Mouse (Mus musculus) midbrain, embryonic 14.5 days (tissue): ENCODE data around the gene Slc25a42. TPM values are rescaled to one million over a fixed set of nuclear protein-coding genes. Genes with fewer than 3 reads are reported as not detected.

Experiments used
- ATAC-seq: fragments of 200-750 bp; cut with Nextera tagmentation; 2 replicates; pipeline ENCODE4 v1.8.0; 2017; ENCODE audit warnings: moderate number of reproducible peaks, moderate library complexity; ENCODE audit not compliant: low FRiP score, low TSS enrichment
- DNase-seq: peaks from one replicate; pipeline ENCODE4 v3.0.0-alpha.2; 2015
- H3K27ac ChIP-seq: fragments of 300-500 bp; sonication (generic); replicated peaks from 2 replicates; pipeline ENCODE4 v1.5.1; 2014; ENCODE audit warnings: mild to moderate bottlenecking, low read depth, low read length, moderate library complexity
- H3K27me3 ChIP-seq: fragments of 300-500 bp; sonication (generic); 2 replicates; pipeline ENCODE4 v1.6.1; 2014; ENCODE audit warnings: low read length, control low read depth, mixed read lengths; ENCODE audit not compliant: control insufficient read depth, insufficient read depth
- H3K36me3 ChIP-seq: fragments of 300-500 bp; sonication (generic); 2 replicates; pipeline ENCODE4 v1.6.1; 2014; ENCODE audit warnings: low read length, control low read depth; ENCODE audit not compliant: control insufficient read depth, insufficient read depth
- H3K4me1 ChIP-seq: fragments of 300-500 bp; sonication (generic); 2 replicates; pipeline ENCODE4 v1.6.1; 2014; ENCODE audit warnings: mild to moderate bottlenecking, antibody characterized with exemption, low read length, control low read depth; ENCODE audit not compliant: control insufficient read depth, insufficient read depth
- H3K4me2 ChIP-seq: fragments of 300-500 bp; sonication (generic); 2 replicates; pipeline ENCODE4 v1.6.1; 2014; ENCODE audit warnings: mild to moderate bottlenecking, low read length, moderate library complexity
- H3K4me3 ChIP-seq: fragments of 300-500 bp; sonication (generic); replicated peaks from 2 replicates; pipeline ENCODE4 v1.5.1; 2014; ENCODE audit warnings: low read depth, low read length
- H3K9ac ChIP-seq: fragments of 300-500 bp; sonication (generic); replicated peaks from 2 replicates; pipeline ENCODE4 v1.6.1; 2014; ENCODE audit warnings: mild to moderate bottlenecking, low read length, moderate library complexity
- H3K9me3 ChIP-seq: fragments of 300-500 bp; sonication (generic); 2 replicates; pipeline ENCODE4 v1.6.1; 2016; ENCODE audit warnings: low read length, control low read depth, mixed read lengths; ENCODE audit not compliant: control insufficient read depth
- WGBS: fragments of 180-500 bp; shearing (Covaris S2); extraction: QIAGEN DNeasy Blood & Tissue Kit; methylation state at CpG from one replicate; pipeline ENCODE4 v1.1.7; 2014; 5-methylcytosine and 5-hydroxymethylcytosine counted together
- polyA plus RNA-seq: library from polyadenylated mRNA; unstranded; fragments of >200 nt; fragmentation: Nextera tagmentation; extraction: Ambion mirVana; gene quantifications from 2 replicates; pipeline ENCODE4 v1.2.1, GENCODE M21; 2014

Gene Slc25a42
- polyA plus RNA-seq, 1 experiment from 2014 or later, result 5.6 TPM

- no peaks in the 10 kb centered on the region for H3K9me3 ChIP-seq
- no peak for ATAC-seq
- no peak for DNase-seq
- H3K4me1 ChIP-seq, result 0 out of 2 replicates have a peak, but pooled peaks cover 7% of the 10 kb centered on the region
- peaks cover 10% of the 10 kb centered on the region for H3K27me3 ChIP-seq
- no peak overlapping the region for H3K27ac ChIP-seq
- no peak overlapping the region for H3K4me3 ChIP-seq
- H3K36me3 ChIP-seq, result no peaks in the 10 kb centered on the region
- H3K4me2 ChIP-seq, result no peak overlapping the region
- 16% methylated on average over 1 of the region's 1 CpGs for WGBS
- H3K9ac ChIP-seq, result no peak overlapping the region
Observed at GRCm38 (mm10) chr8:70208130-70208529, 4.0 kb downstream of the Slc25a42 start.

DNA sequence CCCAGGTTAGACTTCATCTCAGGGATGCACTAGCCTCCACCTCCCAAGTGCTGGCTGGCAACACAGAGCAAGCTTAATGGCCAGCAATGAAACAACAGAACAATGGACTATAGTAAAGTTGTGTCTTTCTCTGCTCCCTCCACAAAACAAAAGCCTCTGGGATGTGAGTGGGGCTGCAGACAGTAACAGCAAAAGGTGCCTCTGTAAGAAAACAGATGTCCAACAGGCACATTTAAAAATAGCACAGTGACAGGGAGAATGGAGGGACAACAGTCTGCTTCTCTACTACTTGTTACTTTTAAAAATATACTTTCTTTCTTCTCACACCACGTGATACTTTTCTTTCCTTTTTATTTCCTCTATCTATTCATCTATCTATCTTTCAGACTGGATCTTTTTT is 7.3 kb downstream of the Slc25a42 start:
- H3K4me3 ChIP-seq, result no peak overlapping the region
- no peaks in the 10 kb centered on the region for H3K36me3 ChIP-seq
- no peaks in the 10 kb centered on the region for H3K4me1 ChIP-seq
- no peak overlapping the region for H3K9ac ChIP-seq
- WGBS, result 59% methylated on average over 1 of the region's 1 CpGs
- no peaks in the 10 kb centered on the region for H3K9me3 ChIP-seq
- no peaks in the 10 kb centered on the region for H3K27me3 ChIP-seq
- no peak for DNase-seq
- H3K4me2 ChIP-seq, result no peak overlapping the region
- H3K27ac ChIP-seq, result no peak overlapping the region
- ATAC-seq, result no peak

- Histone ChIP-seq H3K36me3 (no peaks in the 10 kb centered on the region), H3K27me3 (no peaks in the 10 kb centered on the region), H3K4me2 (no peak overlapping the region), H3K4me3 (no peak overlapping the region), H3K9ac (no peak overlapping the region), H3K4me1 (no peaks in the 10 kb centered on the region), H3K27ac (no peak overlapping the region), H3K9me3 (no peaks in the 10 kb centered on the region)
- ATAC-seq (no peak), DNase-seq (no peak)
- WGBS, result 69% methylated on average over 4 of the region's 4 CpGs
Observed at GRCm38 (mm10) chr8:70203072-70203471, 9.0 kb downstream of the Slc25a42 start.

DNA sequence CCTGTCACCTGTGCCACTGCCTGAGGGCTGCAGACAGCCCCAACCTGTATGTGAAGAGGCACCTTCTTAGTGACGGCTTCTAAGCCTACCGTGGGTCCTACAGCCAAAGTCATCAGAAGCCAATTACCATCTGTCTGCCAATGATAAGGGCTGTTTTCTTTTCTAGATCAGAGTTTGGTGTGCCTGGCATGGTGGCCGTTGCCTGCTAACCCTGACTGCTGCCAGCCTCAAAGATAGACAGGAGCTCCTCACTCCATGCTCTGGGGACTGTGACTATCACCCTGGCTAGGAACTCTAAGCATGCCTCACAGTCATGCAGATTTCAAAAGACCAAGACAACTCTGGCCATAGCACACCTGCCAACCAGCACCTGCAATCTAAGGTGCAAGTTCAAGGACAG is 10.7 kb downstream of the Slc25a42 start:
- 90% methylated on average over 3 of the region's 3 CpGs for WGBS
- H3K4me3 ChIP-seq, result no peak overlapping the region
- DNase-seq, result no peak
- ATAC-seq, result no peak
- no peak overlapping the region for H3K27ac ChIP-seq
- no peak overlapping the region for H3K4me2 ChIP-seq
- no peak overlapping the region for H3K9ac ChIP-seq
- H3K4me1 ChIP-seq, result no peaks in the 10 kb centered on the region
- no peaks in the 10 kb centered on the region for H3K36me3 ChIP-seq
- no peaks in the 10 kb centered on the region for H3K27me3 ChIP-seq
- no peaks in the 10 kb centered on the region for H3K9me3 ChIP-seq

- no peaks in the 10 kb centered on the region for H3K36me3 ChIP-seq
- no peaks in the 10 kb centered on the region for H3K4me1 ChIP-seq
- H3K4me2 ChIP-seq, result no peak overlapping the region
- no peaks in the 10 kb centered on the region for H3K9me3 ChIP-seq
- H3K9ac ChIP-seq, result no peak overlapping the region
- no peaks in the 10 kb centered on the region for H3K27me3 ChIP-seq
- peak; percentile 24 for DNase-seq
- H3K4me3 ChIP-seq, result no peak overlapping the region
- WGBS, result 77% methylated on average over 5 of the region's 5 CpGs
- H3K27ac ChIP-seq, result no peak overlapping the region
- no peak for ATAC-seq
Observed at GRCm38 (mm10) chr8:70200098-70200681, 11.9 kb downstream of the Slc25a42 start.

DNA sequence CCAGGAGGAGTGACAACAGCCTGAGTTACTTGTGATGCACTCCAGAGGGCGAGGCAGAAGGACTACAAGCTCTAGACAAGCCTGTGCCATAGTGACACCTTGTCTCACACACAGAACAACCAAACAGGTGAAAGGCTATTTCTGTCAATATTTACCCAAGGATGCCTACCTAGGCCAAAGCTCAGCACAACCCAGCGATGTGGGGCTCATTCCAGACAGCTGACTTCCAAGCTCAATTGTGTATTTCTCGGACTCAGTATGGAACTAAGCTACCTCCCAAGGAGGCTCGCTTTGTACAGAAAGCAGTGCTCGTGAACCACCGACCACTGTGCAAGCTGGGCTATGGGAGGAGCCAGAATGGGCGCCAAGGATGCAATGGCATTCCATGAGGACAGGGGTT is 14.5 kb downstream of the Slc25a42 start:
- no peak for DNase-seq
- no peak overlapping the region for H3K4me2 ChIP-seq
- WGBS, result 48% methylated on average over 7 of the region's 7 CpGs
- H3K36me3 ChIP-seq, result no peaks in the 10 kb centered on the region
- H3K27ac ChIP-seq, result no peak overlapping the region
- no peak overlapping the region for H3K4me3 ChIP-seq
- no peaks in the 10 kb centered on the region for H3K27me3 ChIP-seq
- H3K9me3 ChIP-seq, result no peaks in the 10 kb centered on the region
- no peaks in the 10 kb centered on the region for H3K4me1 ChIP-seq
- no peak overlapping the region for H3K9ac ChIP-seq
- ATAC-seq, result no peak

DNA sequence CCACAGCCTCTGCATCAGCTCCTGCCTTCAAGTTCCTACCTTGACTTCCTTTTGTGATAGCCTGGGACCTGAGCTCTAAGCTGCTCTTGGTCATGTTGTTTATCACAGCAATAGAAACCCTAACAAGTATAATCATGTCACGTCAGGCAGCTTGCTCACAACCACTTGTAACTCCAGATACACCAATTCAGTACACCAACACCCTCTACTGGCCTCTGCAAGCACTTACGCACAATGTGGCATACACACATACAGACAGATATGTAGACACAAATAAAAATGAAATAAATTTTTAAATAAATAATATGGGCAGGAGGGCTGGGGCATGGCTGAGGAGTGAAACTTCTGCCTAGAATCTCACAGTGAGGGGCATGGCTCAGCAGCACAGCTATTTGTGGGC is 16.3 kb downstream of the Slc25a42 start:
- no peaks in the 10 kb centered on the region for H3K9me3 ChIP-seq
- ATAC-seq, result no peak
- no peak overlapping the region for H3K27ac ChIP-seq
- no peak overlapping the region for H3K9ac ChIP-seq
- H3K4me3 ChIP-seq, result no peak overlapping the region
- H3K4me1 ChIP-seq, result no peaks in the 10 kb centered on the region
- no peak for DNase-seq
- H3K36me3 ChIP-seq, result no peaks in the 10 kb centered on the region
- whole genome bisulfite sequencing, result 74% methylated on average over 2 of the region's 2 CpGs
- H3K27me3 ChIP-seq, result no peaks in the 10 kb centered on the region
- no peak overlapping the region for H3K4me2 ChIP-seq

DNA sequence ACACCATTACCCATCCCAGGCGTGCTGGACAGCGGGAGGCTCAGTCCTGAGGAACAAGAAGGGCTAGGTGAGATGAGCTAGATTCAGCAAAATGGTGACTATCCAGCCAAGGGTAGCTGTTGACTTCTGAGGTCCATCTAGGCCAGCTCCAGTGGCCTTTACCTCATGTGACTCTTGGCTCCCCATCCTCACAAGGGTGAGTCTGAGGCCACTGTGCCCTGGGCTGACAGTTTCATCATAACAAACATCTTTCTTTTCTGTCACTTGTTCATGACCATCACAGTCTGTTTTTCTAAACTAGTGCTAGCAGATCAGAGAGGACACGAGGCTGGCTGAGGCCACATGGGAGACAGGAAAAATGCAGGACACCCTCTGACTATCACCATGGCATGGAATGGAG is 17.9 kb downstream of the Slc25a42 start:
- no peaks in the 10 kb centered on the region for H3K36me3 ChIP-seq
- no peaks in the 10 kb centered on the region for H3K4me1 ChIP-seq
- DNase-seq (no peak), ATAC-seq (no peak)
- no peak overlapping the region for H3K4me3 ChIP-seq
- no peaks in the 10 kb centered on the region for H3K9me3 ChIP-seq
- 88% methylated on average over 3 of the region's 3 CpGs for WGBS
- no peak overlapping the region for H3K27ac ChIP-seq
- H3K4me2 ChIP-seq, result no peak overlapping the region
- no peaks in the 10 kb centered on the region for H3K27me3 ChIP-seq
- no peak overlapping the region for H3K9ac ChIP-seq

GRCm38 (mm10) chr8:70193238-70193637 is 18.9 kb downstream of the Slc25a42 start:
- ATAC-seq (no peak), DNase-seq (no peak)
- no peaks in the 10 kb centered on the region for H3K9me3 ChIP-seq
- no peak overlapping the region for H3K4me3 ChIP-seq
- no peaks in the 10 kb centered on the region for H3K36me3 ChIP-seq
- H3K27ac ChIP-seq, result no peak overlapping the region
- WGBS, result 67% methylated on average over 5 of the region's 5 CpGs
- H3K27me3 ChIP-seq, result no peaks in the 10 kb centered on the region
- H3K4me1 ChIP-seq, result no peaks in the 10 kb centered on the region
- H3K4me2 ChIP-seq, result no peak overlapping the region
- H3K9ac ChIP-seq, result no peak overlapping the region
